Mouse (Mus musculus): ENCODE results near the gene Rab40c.

DNA sequence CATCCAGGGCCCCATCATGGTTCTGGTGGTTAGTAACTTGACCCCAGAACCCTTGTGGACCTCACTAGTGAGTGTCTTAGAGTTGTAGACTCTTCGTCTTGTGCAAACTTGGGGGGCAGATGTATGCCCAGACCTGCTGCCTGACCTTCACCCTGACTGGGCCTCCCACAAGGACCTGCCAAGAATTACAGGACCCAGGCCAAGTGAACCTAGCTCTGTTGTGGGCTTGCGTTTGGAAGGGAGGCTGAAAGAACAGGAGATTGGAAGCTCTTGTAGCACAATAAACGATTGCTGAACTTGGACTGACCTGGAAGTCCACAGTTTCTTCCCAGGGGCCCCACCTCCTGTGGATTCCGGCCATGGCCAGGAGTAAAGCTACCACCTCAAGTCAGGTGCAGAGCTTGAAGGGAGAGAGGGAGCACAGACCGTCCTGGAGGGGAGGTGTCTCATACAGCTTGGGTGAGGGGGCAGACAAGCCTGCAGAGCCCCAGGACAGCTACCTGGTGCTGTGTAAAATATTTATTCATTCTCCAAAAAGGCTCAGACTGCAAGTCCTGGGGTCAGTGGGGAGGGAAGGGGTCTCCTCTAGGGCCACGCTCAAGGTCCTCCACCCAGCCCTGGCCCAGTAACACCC lies 85.4 kb downstream of the Rab40c start:
- no peak for TF ChIP-seq POLR2A (IDR thresholded peaks at IDR 0.05; ENCODE audit: borderline replicate concordance, insufficient read depth, low read length)
- no peak for TF ChIP-seq CTCF (IDR thresholded peaks at IDR 0.05; ENCODE audit: borderline replicate concordance, insufficient read depth, low read depth, low read length)
